Mouse (Mus musculus): ENCODE measurements around the gene Gprc5b. TPM values are rescaled to one million over a fixed set of nuclear protein-coding genes. Genes with fewer than 3 reads are reported as not detected.

The Gprc5b gene
- total RNA-seq, 2 experiments from 2014 or later, result 18.3 to 21.0 TPM

Other genes with a start within 250 kb of the Gprc5b start
- gene Iqck, start 139.5 kb downstream of the Gprc5b start, total RNA-seq (2021), result under 1 TPM; 0.41 to 0.76 TPM
- gene Knop1, start 139.0 kb downstream of the Gprc5b start, total RNA-seq (2021), result 10 to 100 TPM; 22.8 to 30.5 TPM
- gene Gpr139, start 189.4 kb upstream of the Gprc5b start, total RNA-seq (2021), result not detected